Mouse (Mus musculus) hindlimb bud, embryonic 11.5 days (tissue): Measurements from ENCODE around the gene Rab3gap1.
"Not testable (repeated sequence)": the region's sequence is repeated elsewhere in the genome, so short reads cannot be mapped to it uniquely, and the experiment has no call there.

Source experiments
- DNase-seq: peaks from one replicate; pipeline ENCODE4 v3.0.0-alpha.2; 2012; ENCODE audit warnings: low read depth, low spot score; ENCODE audit errors: extremely low spot score

The Rab3gap1 gene

DNA sequence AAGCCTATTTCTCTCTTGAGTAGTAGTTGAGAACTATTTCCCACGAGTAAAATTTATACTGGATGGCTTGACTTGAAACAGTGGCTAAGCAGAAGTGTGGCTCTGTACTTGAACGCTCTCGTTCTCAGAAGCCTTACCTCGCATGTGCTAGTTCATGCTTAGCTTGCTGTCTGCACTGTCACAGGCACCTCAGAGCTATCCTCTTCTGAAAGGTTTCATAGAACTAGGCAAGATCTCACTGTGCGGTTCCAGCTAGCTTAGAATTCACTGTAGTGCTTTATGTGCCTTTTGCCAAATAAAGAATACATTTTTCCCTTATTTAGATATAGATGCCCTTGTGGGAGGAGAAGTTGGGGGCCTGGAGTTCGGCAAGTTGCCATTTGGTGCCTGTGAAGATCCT lies 46.7 kb downstream of the Rab3gap1 start:
- DNase-seq: no peak

DNA sequence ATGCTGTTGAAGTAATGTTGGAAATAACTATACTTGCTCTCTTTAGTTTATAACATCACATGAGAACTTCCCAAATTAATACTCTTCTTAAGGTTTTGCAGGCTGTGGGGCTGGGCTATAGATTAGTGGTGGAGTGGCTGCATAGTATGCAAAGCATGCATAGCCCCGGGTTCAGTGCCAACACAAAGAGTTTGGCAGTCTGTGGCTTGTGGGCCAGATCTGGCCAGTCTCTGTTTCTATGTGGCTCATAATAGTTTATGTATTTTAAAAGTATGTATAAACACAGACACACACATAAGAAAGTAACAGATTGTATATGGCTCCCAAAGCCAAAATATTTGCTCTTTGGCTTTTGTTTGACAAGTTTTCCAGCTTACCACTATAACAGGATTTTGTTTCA lies 47.2 kb downstream of the Rab3gap1 start:
- DNase-seq: no peak

DNA sequence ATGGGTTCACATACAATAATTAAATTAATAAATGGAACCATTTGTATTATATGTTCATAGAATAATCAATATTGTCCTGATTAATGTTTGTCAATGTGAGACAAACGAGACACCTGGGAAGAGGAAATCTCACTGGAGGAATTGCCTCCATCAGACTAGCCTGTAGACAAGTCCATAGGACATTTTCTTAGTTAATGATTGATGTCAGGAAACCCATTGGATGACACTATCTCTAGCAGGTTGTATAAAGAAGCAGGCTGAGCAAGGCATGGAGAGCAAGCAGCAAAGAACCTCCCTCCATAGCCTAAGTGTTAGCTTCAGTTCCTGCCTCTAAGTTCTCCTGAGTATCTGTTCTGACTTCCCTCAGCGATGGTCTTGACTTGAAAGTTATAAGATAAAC lies 64.8 kb downstream of the Rab3gap1 start:
- no peak for DNase-seq

DNA sequence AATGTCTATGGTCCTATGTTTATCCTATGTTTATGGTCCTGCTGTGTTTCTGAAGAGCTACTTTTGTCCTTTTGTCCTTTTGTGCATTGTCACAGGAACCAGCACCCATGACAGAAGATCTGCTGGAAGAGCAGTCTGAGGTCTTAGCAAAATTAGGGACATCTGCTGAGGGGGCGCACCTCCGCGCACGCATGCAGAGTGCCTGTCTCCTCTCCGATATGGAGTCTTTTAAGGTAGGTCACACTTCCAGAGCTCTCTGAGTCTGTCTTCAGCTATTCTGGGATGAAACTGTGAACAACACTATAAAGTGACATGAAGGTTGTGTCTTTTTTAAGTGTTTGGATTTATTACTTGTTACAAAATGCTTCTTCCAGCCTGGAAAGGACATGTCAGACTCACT lies 65.7 kb downstream of the Rab3gap1 start:
- no peak for DNase-seq

GRCm38 (mm10) chr1:127937277-127937676 lies 68.7 kb downstream of the Rab3gap1 start:
- DNase-seq: no peak

DNA sequence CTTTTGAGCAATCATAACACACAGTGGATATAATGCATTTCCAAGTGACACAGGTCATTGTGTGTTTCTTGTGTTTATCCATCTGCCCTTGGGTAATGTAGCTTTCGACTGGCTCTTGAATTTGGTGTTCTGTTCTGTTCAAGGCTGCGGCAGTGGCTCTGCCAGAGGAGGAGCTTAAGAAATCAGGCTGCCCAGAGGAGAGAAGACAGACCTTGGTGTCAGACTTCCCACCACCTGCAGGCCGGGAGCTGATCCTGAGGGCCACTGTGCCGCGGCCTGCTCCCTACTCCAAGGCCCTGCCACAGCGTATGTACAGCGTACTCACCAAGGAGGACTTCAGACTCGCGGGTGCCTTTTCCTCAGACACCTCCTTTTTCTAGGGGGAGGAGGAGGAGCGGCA lies 73.7 kb downstream of the Rab3gap1 start:
- DNase-seq: no peak

- DNase-seq: no peak
Measured at GRCm38 (mm10) chr1:127943516-127943915, 74.9 kb downstream of the Rab3gap1 start.

GRCm38 (mm10) chr1:127945696-127946575 lies 77.4 kb downstream of the Rab3gap1 start:
- DNase-seq: no peak

DNA sequence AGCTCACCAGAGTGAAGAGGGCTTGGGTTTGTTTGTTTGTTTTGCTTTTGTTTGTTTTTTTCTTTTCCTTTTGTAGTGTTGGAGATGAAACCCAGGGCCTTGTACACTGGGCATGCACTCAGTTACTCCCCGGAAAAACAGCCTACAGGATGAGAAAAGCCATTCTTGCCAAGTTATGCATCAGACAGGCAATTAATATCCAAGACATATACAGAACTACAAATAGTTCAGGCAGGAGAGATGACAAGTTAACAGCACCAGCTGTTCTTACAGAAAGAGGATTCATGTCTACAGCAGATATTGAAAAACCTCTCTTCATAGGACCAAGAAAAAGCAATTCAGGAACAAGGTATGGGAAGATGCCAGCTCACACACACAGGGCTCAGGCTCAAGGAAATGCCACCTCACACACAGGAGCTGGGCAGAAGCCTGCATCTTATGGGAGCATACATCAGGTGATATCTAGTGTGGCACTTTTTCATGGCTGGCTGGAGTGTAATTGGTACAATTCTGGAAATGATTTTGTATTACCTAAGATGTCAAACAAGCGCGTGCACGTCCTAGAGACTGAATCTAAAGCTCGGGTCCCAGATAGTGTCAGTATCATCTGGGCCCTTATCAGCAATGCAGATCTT lies 78.2 kb downstream of the Rab3gap1 start:
- no peak for DNase-seq

DNA sequence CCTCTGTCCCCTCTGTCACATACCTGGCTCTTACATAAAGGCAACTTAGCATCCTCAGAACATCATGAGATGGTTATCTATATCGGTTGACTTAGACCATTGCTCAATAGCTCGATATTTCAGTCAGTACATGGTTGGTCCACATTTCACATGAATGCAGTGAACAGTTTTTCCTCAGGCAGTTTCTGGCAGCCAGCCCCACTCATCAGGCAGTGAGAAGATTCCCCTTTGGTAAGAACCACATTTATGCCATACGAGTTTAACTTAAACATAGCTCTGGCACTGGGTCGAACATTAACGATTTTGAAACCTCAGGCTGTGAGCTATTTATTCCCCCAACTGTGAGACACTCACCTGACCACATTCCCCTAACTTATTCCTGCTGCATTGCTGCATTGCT lies 80.2 kb downstream of the Rab3gap1 start:
- no peak for DNase-seq

GRCm38 (mm10) chr1:127952276-127952675 lies 83.7 kb downstream of the Rab3gap1 start:
- no peak for DNase-seq

DNA sequence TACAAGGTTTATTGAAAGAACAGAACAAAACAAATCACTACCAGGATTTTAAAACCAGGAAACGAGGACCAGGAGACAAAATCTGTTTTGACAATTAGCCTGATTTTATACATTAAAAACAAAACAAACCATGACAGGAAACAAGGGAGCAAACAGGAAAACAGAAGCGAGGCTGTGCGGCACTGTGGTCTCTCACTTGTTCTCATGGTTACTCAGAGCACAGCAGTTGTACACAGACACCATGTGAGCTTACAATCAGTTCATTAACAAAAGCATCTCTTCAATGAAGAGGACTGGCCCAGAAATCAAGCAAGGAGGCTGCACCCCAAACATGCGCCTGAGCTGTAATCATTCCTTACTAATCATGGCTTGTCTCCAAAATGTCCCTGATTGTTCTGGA lies 85.6 kb downstream of the Rab3gap1 start:
- DNase-seq: not testable (repeated sequence)

DNA sequence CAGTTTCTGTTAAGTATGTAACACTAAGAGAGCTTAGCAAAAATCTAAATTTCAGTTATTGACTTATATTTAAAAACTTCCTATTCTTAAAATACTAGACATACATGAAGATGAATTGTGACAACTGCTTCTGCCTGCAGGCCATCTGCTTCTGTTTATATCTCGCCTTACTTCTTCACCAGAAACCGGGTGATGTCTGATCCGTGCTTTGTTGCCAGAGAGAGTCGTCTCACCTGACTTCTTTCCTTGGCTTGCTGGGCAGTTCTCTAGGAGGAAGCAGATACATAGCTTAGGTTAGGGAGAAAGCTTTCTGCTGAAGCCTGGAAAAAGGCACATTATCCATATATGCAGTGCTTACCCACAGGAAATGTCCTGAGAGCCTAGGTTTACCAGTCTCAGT lies 86.2 kb downstream of the Rab3gap1 start:
- DNase-seq: no peak

DNA sequence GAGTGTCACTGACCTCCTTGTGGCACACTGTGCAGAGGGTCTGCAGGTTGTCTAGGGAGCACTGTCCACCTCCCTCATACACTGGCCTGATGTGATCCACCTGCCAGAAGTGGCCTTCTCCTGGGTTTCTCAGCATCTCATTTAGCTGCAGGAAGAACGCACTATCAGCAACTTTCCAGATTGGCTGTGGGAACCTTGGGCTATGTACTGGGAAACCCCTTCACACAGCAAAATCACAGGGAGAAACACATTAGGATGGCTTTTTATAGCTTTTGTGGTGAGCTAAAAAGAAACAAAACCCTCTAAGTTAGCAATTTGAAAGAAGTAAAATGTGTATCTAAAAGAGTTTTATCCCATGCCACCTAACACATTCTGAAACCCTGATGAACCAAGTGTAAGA lies 88.0 kb downstream of the Rab3gap1 start:
- DNase-seq: no peak

DNA sequence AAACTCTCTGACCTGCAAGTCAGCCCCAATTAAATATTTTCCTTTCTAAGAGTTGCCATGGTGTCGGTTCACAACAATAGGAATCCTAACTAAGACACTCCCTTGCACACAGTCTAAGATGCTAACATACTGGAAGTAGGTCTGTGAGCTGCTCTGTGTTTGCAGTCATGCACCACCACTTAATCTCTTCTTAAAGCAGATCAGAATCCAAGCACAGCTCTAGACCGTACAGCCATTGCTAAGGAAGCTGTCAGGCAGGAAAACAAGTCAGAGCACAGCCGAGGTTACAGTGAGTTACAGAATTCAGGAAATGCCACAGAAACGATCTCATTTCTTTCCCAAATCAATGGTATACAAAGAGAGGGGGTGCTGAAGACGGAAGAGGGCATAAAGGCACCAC lies 90.2 kb downstream of the Rab3gap1 start:
- DNase-seq: no peak

GRCm38 (mm10) chr1:127959312-127959718 lies 90.7 kb downstream of the Rab3gap1 start:
- DNase-seq: no peak

GRCm38 (mm10) chr1:127961140-127961539 lies 92.6 kb downstream of the Rab3gap1 start:
- DNase-seq: no peak

DNA sequence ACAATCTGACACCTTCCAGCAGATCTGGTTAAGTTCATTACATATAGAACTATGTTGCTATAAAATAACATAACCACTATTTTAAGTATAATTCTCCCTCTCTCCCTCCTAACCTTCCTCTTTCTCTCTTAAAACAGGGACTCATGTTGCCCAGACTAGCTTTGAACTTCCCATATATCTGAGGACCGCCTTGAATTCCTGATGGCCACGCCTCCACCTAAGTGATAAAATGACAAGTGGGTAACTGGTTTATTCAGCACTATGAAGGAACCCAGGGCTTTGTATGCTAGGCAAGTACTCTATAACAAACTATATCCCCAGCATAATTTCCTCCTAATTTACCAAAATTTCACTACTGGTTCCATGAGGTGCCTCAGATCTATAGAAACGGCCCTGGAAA lies 94.8 kb downstream of the Rab3gap1 start:
- DNase-seq: no peak

- no peak for DNase-seq
Measured at GRCm38 (mm10) chr1:127970870-127971269, 102.3 kb downstream of the Rab3gap1 start.

DNA sequence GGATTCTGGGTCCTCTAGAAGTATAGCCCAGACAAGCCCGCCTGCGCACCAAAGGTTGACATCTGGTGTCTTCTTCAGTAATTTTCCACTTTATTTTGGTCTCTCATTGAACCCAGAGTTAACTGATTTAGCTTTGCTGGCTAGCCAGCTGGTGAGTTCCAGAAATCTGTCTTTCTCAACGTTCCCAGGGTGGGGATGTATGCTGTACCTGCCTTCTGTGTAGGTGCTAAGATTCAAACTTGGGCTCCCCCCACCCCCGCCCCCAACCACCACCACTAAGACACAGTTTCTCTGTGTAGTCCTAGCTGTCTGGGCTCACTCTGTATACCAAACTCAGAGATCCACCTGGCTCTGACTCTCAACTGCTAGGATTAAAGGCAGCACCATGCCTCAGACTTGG lies 105.5 kb downstream of the Rab3gap1 start:
- no peak for DNase-seq

GRCm38 (mm10) chr1:127975676-127976075 lies 107.1 kb downstream of the Rab3gap1 start:
- DNase-seq: no peak

GRCm38 (mm10) chr1:127976106-127976505 lies 107.5 kb downstream of the Rab3gap1 start:
- DNase-seq: no peak
